In the genomic region with DNA sequence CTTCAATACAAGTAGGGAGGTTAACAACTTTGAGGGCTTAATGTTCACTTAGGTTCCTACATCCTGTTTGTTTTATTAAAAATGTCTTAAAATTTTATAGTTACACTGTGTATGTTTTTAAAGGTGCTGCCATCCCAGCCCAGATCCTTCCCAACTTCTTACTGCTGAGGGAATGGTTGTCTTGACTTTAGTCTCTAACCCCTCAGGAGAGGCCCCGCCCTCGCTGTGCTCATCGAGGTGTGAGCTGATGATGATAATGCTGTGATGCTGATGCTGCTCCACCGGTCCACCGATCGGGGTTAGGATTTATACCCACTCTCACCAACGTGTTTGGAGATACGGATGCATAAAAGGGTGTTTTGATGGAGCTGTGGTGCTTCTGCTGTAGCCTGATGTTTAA, we compare ENCODE assay signal across 16 mouse cellular contexts.
"Had no signal": no experiment of that assay in that cellular context is flagged by ENCODE, and none has a peak within 500 bp of the region (broad histone marks: within the 10 kb centered on the region; RNA-seq: fewer than 3 reads in every experiment).

No protein-coding gene starts in this region.

- H3K36me3 ChIP-seq: stomach, embryonic 15.5 days had no signal

- H3K27ac ChIP-seq: neural tube, embryonic 13.5 days; neural tube, embryonic 15.5 days; stomach, embryonic 15.5 days; stomach, postnatal 0 days had no signal

- H3K4me3 ChIP-seq: neural tube, embryonic 13.5 days; neural tube, embryonic 15.5 days; stomach, embryonic 15.5 days had no signal

- H3K4me1 ChIP-seq: neural tube, embryonic 13.5 days; neural tube, embryonic 15.5 days; stomach, embryonic 15.5 days had no signal

- H3K9me3 ChIP-seq: neural tube, embryonic 13.5 days; neural tube, embryonic 15.5 days; stomach, embryonic 15.5 days had no signal

- H3K4me2 ChIP-seq: neural tube, embryonic 13.5 days; neural tube, embryonic 15.5 days; stomach, embryonic 15.5 days had no signal

- H3K27me3 ChIP-seq: neural tube, embryonic 13.5 days; neural tube, embryonic 15.5 days; stomach, embryonic 15.5 days had no signal

- DNase-seq: retina, postnatal 1 day; right cerebral cortex, adult 18-20 months; right cerebral cortex, postnatal 14 days; right cerebral cortex, postnatal 25 days; right cerebral cortex, postnatal 4 days; spleen, adult 18-20 months; thymus, adult 18-20 months; thymus, adult 2 months; thymus, postnatal 14 days; thymus, postnatal 25 days; thymus, postnatal 36 days; thymus, postnatal 4 days had no signal

- H3K9ac ChIP-seq: neural tube, embryonic 13.5 days; neural tube, embryonic 15.5 days; stomach, embryonic 15.5 days had no signal
